Mouse (Mus musculus): ENCODE data around the gene Chic2. TPM values are rescaled to one million over a fixed set of nuclear protein-coding genes. Genes with fewer than 3 reads are reported as not detected.

Chic2 gene
- polyA plus RNA-seq, 1 experiment from 2014 or later, result 30.3 TPM

GRCm38 (mm10) chr5:74966891-74967290 lies 77.7 kb downstream of the Chic2 start:
- WGBS, result 41% methylated on average over 10 of the region's 10 CpGs
- no peaks in the 10 kb centered on the region for H3K4me1 ChIP-seq
- peaks cover 70% of the 10 kb centered on the region for H3K27me3 ChIP-seq (replicated peaks)
- H3K36me3 ChIP-seq (replicated peaks), result no peaks in the 10 kb centered on the region
- no peak; the same call in 1 of the 2 replicates for ATAC-seq (replicated peaks)
- no peak overlapping the region for H3K9ac ChIP-seq
- no peak overlapping the region for H3K4me2 ChIP-seq
- H3K4me3 ChIP-seq, result no peak overlapping the region
- H3K27ac ChIP-seq, result no peak overlapping the region
- no peaks in the 10 kb centered on the region for H3K9me3 ChIP-seq

- 77% methylated on average over 5 of the region's 5 CpGs for WGBS
- no peak overlapping the region for H3K4me3 ChIP-seq
- H3K9me3 ChIP-seq, result no peaks in the 10 kb centered on the region
- H3K27ac ChIP-seq, result no peak overlapping the region
- H3K36me3 ChIP-seq (replicated peaks), result no peaks in the 10 kb centered on the region
- no peaks in the 10 kb centered on the region for H3K4me1 ChIP-seq
- H3K27me3 ChIP-seq (replicated peaks), result peaks cover 83% of the 10 kb centered on the region
- H3K4me2 ChIP-seq, result no peak overlapping the region
- no peak for ATAC-seq (replicated peaks)
- H3K9ac ChIP-seq, result no peak overlapping the region
Observed at GRCm38 (mm10) chr5:74962771-74963170, 81.8 kb downstream of the Chic2 start.

- H3K36me3 ChIP-seq (replicated peaks), result no peaks in the 10 kb centered on the region
- H3K4me2 ChIP-seq, result no peak overlapping the region
- H3K4me3 ChIP-seq, result no peak overlapping the region
- no peak overlapping the region for H3K27ac ChIP-seq
- H3K27me3 ChIP-seq (replicated peaks), result peaks cover 85% of the 10 kb centered on the region
- WGBS, result 21% methylated on average over 14 of the region's 14 CpGs
- H3K9ac ChIP-seq, result no peak overlapping the region
- H3K4me1 ChIP-seq, result 0 out of 2 replicates have a peak, but pooled peaks cover 5% of the 10 kb centered on the region
- H3K9me3 ChIP-seq, result no peaks in the 10 kb centered on the region
- no peak; the same call in 1 of the 2 replicates for ATAC-seq (replicated peaks)
Observed at GRCm38 (mm10) chr5:74960840-74961543, 83.6 kb downstream of the Chic2 start.

GRCm38 (mm10) chr5:74960306-74960705 lies 84.3 kb downstream of the Chic2 start:
- Histone ChIP-seq H3K4me3 (no peak overlapping the region), H3K9me3 (no peaks in the 10 kb centered on the region), H3K27me3 (replicated peaks) (peaks cover 84% of the 10 kb centered on the region), H3K27ac (no peak overlapping the region), H3K36me3 (replicated peaks) (no peaks in the 10 kb centered on the region), H3K4me1 (0 out of 2 replicates have a peak, but pooled peaks cover 5% of the 10 kb centered on the region), H3K4me2 (no peak overlapping the region), H3K9ac (no peak overlapping the region)
- WGBS, result 56% methylated on average over 9 of the region's 9 CpGs
- no peak for ATAC-seq (replicated peaks)

GRCm38 (mm10) chr5:74957293-74958076 lies 87.1 kb downstream of the Chic2 start:
- no peak for ATAC-seq (replicated peaks)
- H3K4me3 ChIP-seq, result no peak overlapping the region
- 0 out of 2 replicates have a peak, but pooled peaks cover 5% of the 10 kb centered on the region for H3K4me1 ChIP-seq
- H3K4me2 ChIP-seq, result no peak overlapping the region
- H3K9me3 ChIP-seq, result no peaks in the 10 kb centered on the region
- no peak overlapping the region for H3K27ac ChIP-seq
- H3K36me3 ChIP-seq (replicated peaks), result no peaks in the 10 kb centered on the region
- H3K27me3 ChIP-seq (replicated peaks), result peaks cover 60% of the 10 kb centered on the region
- WGBS, result 67% methylated on average over 10 of the region's 10 CpGs
- no peak overlapping the region for H3K9ac ChIP-seq

- Histone ChIP-seq H3K9ac (no peak overlapping the region), H3K27ac (no peak overlapping the region), H3K4me1 (0 out of 2 replicates have a peak, but pooled peaks cover 5% of the 10 kb centered on the region), H3K4me3 (no peak overlapping the region), H3K36me3 (replicated peaks) (no peaks in the 10 kb centered on the region), H3K27me3 (replicated peaks) (peaks cover 53% of the 10 kb centered on the region), H3K4me2 (peak overlapping the region; percentile 3; the same call in 1 of the 2 replicates), H3K9me3 (no peaks in the 10 kb centered on the region)
- ATAC-seq (replicated peaks), result no peak
- WGBS, result 41% methylated on average over 9 of the region's 9 CpGs
Observed at GRCm38 (mm10) chr5:74956335-74956734, 88.2 kb downstream of the Chic2 start.

GRCm38 (mm10) chr5:74955565-74955964 lies 89.0 kb downstream of the Chic2 start:
- no peak overlapping the region for H3K4me2 ChIP-seq
- no peak overlapping the region for H3K4me3 ChIP-seq
- H3K9me3 ChIP-seq, result no peaks in the 10 kb centered on the region
- peaks cover 52% of the 10 kb centered on the region for H3K27me3 ChIP-seq (replicated peaks)
- no peak overlapping the region for H3K9ac ChIP-seq
- no peaks in the 10 kb centered on the region for H3K36me3 ChIP-seq (replicated peaks)
- no peak overlapping the region for H3K27ac ChIP-seq
- ATAC-seq (replicated peaks), result no peak
- WGBS, result 96% methylated on average over 1 of the region's 1 CpGs
- 0 out of 2 replicates have a peak, but pooled peaks cover 5% of the 10 kb centered on the region for H3K4me1 ChIP-seq

GRCm38 (mm10) chr5:74952938-74953337 lies 91.6 kb downstream of the Chic2 start:
- Histone ChIP-seq H3K36me3 (replicated peaks) (no peaks in the 10 kb centered on the region), H3K27ac (no peak overlapping the region), H3K4me3 (no peak overlapping the region), H3K9ac (no peak overlapping the region), H3K9me3 (no peaks in the 10 kb centered on the region), H3K4me2 (no peak overlapping the region), H3K4me1 (0 out of 2 replicates have a peak, but pooled peaks cover 5% of the 10 kb centered on the region), H3K27me3 (replicated peaks) (peaks cover 40% of the 10 kb centered on the region)
- ATAC-seq (replicated peaks), result no peak
- WGBS, result 13% methylated on average over 2 of the region's 2 CpGs

- 87% methylated on average over 5 of the region's 5 CpGs for WGBS
- Histone ChIP-seq H3K27ac (no peak overlapping the region), H3K36me3 (replicated peaks) (no peaks in the 10 kb centered on the region), H3K9me3 (no peaks in the 10 kb centered on the region), H3K4me3 (no peak overlapping the region), H3K9ac (no peak overlapping the region), H3K27me3 (replicated peaks) (peaks cover 34% of the 10 kb centered on the region), H3K4me1 (0 out of 2 replicates have a peak, but pooled peaks cover 3% of the 10 kb centered on the region), H3K4me2 (no peak overlapping the region)
- ATAC-seq (replicated peaks), result no peak
Observed at GRCm38 (mm10) chr5:74951375-74951774, 93.2 kb downstream of the Chic2 start.

- H3K27ac ChIP-seq, result no peak overlapping the region
- no peaks in the 10 kb centered on the region for H3K36me3 ChIP-seq (replicated peaks)
- no peaks in the 10 kb centered on the region for H3K4me1 ChIP-seq
- H3K4me3 ChIP-seq, result no peak overlapping the region
- no peak overlapping the region for H3K9ac ChIP-seq
- H3K4me2 ChIP-seq, result no peak overlapping the region
- no peaks in the 10 kb centered on the region for H3K9me3 ChIP-seq
- 74% methylated on average over 7 of the region's 7 CpGs for WGBS
- peaks cover 46% of the 10 kb centered on the region for H3K27me3 ChIP-seq (replicated peaks)
- no peak for ATAC-seq (replicated peaks)
Observed at GRCm38 (mm10) chr5:74949298-74949697, 95.3 kb downstream of the Chic2 start.

GRCm38 (mm10) chr5:74948482-74948881 lies 96.1 kb downstream of the Chic2 start:
- WGBS, result 64% methylated on average over 8 of the region's 8 CpGs
- no peak overlapping the region for H3K27ac ChIP-seq
- no peak for ATAC-seq (replicated peaks)
- H3K36me3 ChIP-seq (replicated peaks), result no peaks in the 10 kb centered on the region
- no peak overlapping the region for H3K4me2 ChIP-seq
- H3K9ac ChIP-seq, result no peak overlapping the region
- H3K27me3 ChIP-seq (replicated peaks), result peaks cover 46% of the 10 kb centered on the region
- H3K9me3 ChIP-seq, result no peaks in the 10 kb centered on the region
- peaks cover 2% of the 10 kb centered on the region; the same call in 1 of the 2 replicates for H3K4me1 ChIP-seq
- H3K4me3 ChIP-seq, result no peak overlapping the region

Measured in midbrain, embryonic 15.5 days (tissue).